Mouse (Mus musculus) retina, adult 2 months (tissue): ENCODE measurements around the gene Ski.

Experiments used
- DNase-seq: peaks from one replicate; pipeline ENCODE4 v3.0.0-alpha.2; 2012; ENCODE audit warnings: low read depth, low spot score

Ski gene

DNA sequence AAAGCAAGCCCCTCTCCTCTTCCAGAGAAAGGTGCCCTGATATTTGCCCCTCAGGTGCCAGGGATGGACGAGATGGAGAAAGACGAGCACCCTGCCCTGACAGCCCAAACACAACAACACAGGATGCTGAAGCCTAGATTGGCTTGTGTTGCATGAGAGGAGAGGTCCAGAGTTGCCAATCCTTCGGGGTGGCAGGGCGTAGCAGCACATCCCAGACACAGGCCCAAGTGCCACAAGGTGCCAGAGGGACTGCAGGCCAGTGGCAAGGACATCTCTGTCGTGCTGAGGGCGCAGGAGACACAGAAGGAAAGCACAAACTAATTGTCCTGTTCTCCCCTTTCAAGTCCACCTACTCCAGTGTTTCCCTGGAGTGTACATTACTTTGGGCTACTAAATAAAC is 8.2 kb downstream of the Ski start:
- DNase-seq: no peak

DNA sequence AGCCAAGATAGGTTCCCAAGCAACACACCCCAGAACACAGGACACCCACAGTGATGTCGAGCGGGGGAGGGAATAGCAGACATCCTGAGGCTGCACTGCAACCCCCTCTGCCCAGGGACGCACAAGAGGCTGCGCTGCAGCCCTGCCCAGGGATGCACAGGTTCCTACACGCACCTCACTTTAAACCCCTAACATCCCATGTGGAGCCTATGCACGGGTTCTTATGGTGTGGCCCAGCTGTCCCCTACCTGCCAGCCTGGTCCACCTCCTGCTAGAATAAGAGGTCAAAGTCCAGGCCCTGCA is 8.7 kb downstream of the Ski start:
- no peak for DNase-seq

DNA sequence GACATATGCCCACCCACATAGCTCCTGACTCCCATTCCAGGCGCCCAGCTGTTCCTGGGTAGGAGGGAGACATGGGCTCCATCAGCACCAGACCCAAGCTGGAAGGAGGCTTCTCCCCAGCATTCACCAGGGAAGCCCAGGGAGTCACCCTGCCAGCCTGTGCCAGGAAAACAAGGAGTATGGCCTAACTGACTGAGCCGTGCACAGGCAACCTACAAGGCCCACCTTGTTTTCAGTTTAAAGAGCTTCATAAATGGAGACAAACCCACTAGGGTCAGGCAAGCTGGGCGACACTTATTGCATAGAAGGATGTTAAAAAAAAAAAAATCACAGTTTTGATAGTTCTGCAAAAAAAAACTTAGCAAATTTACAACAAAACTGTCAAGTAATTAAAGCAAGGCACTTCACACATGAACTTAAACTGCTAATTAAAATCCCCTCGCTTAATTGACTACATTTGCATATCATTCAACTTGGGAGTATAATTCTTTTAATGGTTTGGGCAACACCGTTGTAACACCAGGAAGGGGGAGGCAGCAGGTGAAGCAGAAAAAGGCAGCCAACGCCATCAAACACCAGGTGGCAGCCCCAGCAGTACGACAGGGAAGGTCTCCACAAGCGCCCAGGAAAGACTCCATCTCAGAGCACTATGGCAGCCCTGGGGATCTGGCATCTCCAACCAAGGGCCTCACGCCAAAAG is 9.2 kb downstream of the Ski start:
- DNase-seq: no peak

DNA sequence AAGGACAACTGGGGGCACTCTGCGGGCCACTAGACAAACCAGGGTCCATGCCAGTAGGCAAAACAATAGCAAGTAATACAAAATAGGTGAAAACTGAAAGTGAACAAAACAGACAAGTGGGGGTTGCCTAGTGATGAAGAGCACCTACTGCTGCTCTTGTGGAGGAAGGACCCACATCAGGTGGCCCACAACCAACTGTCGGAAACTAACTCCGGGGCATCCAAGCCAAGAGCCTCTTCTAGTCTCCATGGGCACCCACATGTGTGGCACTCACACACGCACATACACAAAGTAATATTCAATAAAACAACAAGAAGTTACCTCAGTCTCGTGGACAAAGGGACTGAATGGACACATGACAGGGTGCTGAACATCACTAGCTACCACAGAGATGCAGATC is 12.9 kb downstream of the Ski start:
- DNase-seq: no peak

DNA sequence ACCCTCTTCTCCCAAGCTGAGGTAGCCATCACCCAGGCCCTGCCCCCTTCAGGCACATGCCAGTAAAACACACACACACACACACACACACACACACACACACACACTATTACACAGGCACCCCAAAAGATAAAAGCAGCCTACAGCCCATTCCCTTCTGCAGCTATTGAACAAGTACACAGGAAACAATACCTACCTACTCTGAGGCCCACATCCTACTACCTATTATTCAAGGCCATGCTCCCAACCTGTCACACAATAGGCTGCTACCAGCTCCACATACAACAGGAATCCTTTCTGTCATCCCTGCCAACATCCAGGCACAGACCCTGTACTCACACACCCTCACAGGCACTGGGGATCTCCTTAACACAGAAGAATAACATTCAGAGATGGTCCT is 13.3 kb downstream of the Ski start:
- DNase-seq: no peak

DNA sequence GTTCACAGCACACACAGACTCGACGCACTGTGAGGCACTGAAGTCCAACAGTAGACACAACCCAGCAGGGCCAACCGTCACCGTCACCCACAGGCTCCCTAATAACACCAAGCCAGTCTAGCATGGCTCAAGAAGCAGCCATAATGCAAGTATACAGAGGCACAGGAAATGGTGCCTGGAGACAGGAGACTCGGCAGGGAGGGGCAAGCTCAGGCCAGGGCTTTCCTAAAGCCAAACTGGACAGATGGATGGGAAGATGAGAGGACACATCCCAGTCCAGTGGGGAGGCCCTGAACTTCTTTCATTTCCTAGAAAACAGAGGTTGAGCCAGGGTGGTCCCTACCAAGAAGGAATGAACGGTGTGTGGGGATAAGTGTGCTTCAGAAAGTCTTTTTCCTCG is 13.8 kb downstream of the Ski start:
- no peak for DNase-seq

DNA sequence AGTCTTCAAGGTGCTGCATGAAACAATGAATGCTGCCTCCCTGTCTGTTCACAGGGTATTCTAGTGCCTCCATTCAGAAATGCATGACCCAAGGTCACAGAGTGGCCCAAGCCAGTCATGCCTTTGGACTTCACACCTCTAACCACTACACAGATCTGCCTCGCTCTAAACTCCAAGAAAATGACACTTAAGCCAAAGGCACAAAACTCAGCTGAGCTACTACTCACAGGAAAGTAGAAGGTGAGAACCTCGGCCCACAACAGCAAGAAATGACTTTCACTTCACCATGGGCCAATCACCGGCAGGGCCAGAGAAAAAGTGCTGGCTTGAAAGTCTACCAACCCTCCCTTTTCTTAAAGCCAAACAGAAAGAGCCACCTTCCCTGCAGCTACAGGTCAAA is 14.6 kb downstream of the Ski start:
- no peak for DNase-seq

DNA sequence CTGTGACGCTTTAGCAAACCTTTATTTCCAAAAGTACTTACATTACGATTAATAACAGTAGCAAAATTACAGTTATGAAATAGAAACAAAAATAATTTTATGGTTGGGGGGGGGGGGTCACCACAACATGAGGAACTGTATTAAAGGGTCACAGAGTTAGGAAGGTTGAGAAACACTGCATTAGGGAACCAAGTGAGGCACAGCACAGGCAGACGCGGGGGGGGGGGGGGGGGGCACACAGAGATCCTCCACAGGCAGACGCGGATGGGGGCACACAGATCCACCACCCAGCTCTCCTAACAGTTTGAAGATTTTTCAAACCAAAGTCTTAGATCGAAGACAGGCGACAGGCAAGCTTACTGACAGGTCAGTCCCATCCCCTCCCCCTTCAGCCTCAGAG is 15.9 kb downstream of the Ski start:
- DNase-seq: no peak

DNA sequence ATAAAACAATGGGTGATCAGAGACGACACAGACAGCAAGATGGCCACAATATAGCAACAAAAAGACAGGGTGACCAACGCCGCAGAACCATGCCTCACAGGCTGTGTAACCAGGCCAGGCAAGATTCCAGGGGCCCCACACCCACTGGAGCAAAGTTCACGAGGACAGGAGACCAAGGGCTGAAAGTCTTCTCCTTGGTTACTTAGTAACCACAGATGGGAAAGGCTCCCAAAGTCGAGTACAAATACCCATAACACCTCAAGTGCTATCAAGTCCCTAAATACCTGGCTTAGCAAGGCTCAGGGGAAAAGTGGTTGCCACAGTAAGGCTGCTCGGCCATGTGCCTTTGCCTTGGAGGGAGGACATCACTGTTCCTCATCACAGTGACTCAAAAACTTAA is 16.5 kb downstream of the Ski start:
- no peak for DNase-seq

DNA sequence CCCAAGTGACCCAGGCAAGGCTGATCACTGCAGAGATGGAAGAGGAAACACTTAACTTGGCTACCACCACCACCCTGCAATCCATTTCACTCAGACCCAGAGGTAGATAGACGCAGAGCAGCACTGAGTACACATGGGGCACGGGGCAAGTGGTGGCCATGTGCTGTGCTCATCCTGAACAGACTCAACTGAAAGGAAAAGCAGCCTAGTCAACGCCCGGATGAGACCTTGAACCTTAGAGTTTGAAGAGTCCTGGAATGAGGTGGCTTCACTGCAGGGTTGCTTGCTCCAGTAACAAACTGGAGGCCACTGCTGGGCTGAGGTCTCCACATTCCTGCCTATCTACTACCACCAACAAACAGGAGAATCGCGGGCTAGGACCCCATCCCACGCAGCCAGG is 20.6 kb downstream of the Ski start:
- DNase-seq: no peak

DNA sequence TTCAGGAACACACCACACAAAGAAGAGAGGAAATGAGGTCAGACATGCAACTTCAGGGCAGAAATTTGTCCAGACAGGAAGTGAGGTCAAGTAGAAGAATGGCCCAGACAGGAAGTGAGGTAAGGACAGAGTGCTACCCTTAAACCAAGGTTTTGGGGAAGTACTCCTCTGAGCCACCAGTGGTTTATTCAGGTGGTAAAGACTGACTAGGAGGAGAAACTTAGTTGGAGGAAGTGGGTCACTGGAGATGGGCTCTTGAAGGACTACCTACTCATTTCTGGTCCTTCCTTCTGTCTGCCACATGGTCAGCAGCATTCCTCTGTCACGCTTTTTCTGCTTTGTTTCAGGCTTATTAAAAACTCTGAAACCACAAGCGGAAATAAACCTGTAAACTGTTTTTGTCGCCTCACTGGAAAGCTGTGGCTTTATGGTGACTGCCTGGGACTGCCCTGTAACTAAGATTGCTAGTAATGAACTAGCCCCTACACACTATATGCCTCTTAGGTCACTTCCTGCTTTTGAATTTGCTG is 21.5 kb downstream of the Ski start:
- no peak for DNase-seq

DNA sequence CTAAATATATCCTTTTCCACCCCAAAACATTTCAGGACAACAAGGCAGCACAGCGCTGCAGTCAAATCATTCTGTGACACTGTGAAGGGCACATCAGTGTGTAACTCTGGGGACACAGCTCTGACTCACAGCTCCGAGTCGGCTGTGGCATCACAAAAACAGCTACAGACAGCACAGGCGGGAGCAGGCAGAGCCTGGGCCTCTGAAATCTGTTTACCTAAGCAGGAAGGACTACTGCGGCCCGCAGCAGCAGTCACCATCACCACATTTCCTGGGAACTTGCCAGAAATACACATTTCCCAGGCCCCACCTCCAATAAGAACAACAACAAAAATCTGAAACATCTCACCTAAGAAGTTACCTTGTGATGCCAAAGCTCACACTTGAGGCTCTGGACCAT is 24.7 kb downstream of the Ski start:
- DNase-seq: no peak

DNA sequence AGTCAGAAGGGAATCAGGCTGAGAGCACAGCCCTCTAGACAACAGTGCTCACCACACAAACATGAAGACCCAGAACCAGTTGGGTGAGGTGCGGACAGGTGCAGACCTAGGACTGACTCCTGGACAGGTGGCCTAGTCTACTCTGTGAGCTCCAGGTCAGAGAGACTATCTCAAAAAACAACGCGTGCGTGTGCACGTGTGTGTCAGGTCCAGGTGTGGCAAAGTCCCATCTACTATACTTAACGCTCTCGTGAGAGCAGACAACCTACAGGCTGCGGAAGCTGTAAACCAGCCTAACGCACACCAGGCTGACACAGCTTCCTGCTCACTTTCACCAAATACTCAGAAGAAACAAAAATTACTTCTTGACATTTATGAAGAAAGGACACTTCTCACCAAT is 27.2 kb downstream of the Ski start:
- DNase-seq: no peak

DNA sequence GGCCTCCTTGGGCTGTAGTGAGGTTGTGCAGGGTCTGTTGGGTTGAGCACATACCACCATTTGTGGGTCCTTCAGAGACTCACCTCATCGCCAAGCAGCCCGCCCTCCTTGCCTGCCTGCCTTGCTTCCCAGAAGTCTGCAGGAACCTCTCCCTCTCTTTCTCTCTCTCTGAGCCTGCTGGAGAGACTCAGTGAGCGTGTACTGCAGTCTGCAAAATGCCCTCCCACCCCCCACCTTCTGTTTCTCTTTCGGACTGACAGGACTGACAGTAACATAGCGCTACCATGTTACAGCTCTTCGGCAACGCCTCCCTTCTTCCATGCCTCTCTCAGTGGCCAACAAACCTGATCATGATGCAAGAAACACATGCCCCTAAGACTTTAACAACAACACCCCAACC is 32.1 kb downstream of the Ski start:
- DNase-seq: no peak

DNA sequence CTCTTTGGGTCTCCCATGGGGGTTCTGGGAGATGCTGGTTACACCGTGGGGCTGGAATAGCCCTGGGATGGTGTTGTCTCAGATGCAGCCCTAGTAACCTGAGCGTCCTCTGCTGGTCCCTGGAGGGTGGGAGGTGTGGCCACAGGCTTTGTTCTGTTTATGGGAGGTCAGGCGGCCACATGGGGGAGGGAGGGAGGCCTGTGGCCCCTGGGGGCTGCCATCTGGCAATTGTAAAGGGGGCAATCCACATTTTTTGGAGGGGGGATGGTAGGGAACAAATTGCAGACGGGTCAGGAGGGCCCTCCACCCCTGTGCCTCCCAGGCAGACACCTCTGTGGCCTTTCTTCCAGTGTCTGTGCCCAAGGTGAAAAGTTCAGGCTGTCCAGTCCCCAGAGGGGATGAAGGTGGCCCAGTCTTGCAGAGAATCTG is 32.7 kb downstream of the Ski start:
- no peak for DNase-seq

DNA sequence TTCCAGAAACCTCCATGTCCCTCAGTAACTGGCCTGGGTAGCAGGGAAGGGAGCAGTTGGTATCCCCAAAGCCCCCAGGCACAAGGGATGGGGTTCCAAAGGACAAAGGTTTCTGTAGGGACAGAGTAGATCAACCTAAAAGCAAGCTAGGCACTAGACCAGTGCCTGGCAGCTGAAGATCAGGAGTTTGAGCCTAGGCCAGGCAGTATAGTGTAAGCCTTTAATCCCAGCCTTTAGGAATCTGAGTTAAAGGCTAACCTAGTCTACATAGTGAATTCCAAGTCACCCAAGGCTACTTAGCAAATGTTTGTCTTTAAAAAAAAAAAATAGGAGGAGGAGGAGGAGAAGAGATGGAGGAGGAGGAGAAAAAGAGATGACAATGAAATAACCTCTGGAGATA is 33.6 kb downstream of the Ski start:
- DNase-seq: no peak

DNA sequence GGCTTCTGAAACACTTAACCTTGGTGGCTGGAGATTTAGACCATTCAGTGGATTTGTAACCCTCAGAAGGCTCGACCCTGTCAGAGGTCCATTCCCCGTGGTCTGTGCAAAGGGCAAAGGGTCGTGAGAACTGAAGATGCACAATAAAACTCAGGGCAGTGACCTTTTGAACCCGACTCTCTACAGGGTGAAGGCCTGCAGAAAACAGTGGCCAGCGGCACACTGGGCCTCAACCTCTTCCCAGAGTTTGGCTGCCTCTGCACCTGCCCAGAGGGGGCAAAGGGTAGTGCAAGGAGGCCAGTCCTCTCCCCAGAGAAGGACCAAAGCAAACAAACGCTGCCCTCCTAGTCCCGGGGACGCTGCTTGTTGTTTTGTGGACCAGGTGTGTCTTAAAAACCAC is 34.1 kb downstream of the Ski start:
- DNase-seq: no peak

DNA sequence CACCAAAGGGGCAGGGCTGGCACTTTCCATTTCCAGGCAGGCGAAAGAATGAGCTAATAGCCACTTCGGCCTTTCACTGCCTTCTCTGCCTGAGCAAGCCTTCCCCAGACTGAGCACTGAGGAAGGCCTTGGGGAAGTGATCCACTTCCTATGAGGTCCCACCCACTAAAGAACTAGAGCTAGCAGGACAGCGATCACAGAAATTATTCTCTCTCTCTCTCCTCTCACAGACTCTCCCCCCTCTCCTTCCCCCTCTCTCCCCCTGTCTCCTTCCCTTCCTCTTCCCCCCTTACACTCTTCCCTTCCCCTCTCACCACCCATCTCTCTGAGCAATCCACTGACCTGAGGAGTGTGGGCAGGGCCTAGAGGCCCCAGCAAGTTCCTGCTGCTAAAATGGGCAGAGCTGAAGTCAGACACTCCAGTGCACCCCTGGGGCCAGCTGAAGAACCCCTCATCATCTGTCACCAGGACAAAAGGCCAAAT is 35.2 kb downstream of the Ski start:
- DNase-seq: no peak

DNA sequence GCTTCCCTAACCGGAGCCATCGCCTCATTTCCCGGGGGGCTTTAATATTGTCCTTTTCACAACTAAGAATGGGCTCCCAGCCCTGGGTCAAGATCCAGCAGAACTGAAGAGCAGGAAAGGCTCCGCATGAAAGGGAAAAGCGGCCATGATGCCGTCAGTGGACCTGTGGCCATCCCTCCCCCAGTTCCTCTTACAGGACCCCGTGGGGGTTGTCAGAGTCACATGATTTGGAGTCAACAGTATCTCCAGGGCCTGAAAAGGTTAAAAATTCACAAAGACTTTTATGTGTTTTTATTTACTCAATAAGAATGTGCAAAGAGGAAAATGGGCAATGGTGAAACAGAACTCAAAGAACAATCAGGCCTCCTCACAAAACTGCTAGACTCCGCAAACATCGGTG is 36.5 kb downstream of the Ski start:
- no peak for DNase-seq

DNA sequence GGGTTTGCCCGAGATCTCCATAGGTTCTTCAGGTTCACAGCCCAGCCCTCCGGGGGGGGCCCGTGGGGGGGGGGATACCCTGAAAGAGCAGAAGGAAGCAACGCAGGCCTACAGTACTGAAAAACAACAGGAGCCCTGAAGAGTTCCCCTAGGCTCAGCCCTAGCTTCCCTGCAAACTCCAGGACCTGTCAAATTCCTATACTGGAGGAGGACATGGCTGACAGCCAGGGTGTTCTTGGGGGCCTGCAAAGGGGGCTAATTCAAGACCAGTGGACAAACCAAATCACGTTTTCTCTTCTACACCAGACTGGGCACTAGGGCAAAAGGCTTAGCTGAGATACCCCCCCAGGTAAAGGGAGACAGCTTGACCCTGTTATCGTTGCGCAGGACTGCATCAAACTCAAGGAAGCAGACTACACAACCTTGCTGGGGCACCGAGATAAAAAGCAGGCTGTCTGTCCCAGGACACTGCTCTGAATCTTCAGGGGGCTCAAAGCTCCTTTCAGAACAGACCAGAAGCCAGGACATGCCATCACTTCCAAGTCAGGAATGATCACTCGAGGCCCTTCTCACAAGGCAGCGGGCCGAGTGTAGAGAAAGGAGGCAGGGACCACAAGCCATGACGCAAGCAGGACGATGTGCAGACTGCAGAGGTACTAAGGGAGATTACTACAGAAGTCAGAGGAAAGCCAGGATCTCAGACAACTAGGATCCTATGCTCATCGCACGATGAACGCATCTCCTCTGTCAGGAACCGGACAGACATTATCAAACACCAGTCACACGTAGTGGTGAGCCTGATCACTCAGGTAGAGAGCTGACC is 37.9 kb downstream of the Ski start:
- no peak for DNase-seq

DNA sequence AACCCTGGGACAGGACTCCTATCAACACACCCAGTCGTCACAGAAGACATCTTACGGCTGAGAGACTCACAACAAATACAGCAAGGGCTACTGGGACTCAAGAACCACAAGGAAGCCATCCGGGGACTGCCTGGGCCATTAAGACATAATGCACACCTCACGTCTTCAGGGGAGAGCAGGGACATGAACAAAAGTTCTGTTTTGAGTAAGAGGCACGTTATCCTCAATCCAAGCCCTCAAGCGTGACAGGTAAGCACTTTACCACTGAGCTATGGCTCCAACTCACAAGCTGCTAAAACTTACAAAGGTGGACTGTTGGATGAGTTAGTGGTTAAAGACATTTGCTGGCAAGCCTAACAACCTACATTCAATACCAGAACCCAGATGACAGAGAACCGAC is 39.2 kb downstream of the Ski start:
- no peak for DNase-seq

DNA sequence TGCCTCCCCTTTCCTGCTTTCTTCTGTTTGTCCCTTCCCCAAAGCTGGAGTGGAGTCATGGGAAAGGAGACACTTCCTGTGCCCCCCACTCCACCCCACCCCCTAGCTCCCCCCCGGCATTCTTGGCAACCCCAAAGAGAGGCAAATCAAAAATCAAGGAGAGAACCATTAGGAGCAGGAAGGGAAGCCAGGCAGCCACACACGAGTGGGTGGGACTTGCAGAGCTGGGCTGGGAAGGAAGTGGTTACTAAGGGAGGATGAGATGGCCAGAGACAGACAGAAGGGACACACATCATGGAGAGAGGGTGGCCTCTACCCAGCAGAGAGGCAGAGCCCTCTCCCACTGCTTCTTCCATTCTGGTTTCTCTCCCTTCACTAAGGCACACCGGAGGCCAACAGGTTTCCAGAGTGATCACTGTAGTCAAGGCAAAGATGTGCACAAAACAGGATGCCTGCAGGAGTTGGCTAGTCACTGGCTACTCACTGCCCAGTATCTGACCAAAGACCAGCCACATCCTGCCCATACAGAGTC is 43.3 kb downstream of the Ski start:
- DNase-seq: no peak

DNA sequence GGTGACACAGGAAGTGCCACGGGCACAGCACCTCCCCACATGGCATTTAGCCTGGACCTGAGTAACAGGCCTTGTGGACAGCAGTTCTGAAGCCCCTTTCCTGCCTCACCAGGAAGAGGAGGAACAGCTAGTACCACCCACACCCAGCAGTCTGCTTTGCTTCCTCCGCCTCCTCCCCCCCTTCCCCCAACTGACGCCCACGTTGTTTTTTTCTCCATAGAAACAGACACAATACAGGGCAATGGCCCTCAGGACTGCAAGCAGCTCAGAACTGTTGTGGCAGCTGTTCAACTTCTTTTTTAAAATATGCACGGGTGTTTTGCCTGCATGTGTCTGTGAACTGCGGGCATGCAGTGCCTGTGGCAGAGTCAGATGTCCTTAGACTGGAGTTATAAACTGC is 44.1 kb downstream of the Ski start:
- DNase-seq: no peak
